Mouse (Mus musculus) C2C12 (cell line): ENCODE measurements at regions not wholly inside any gene's neighbourhood (a gene's known extent, or its start where the extent isn't known, plus 50 kb on each side); places are given as distances from the start of the nearest gene placed in this dataset.
"Not testable (repeated sequence)": the region's sequence is repeated elsewhere in the genome, so short reads cannot be mapped to it uniquely, and the experiment has no call there.

ENCODE experiments used
- H3K27me3 ChIP-seq: one replicate; pipeline ENCODE4 v1.6.1; 2011; ENCODE audit not compliant: control insufficient read depth, insufficient read depth, insufficient read length
- H3K36me3 ChIP-seq: one replicate; pipeline ENCODE4 v1.6.1; 2011; ENCODE audit not compliant: control insufficient read depth, insufficient read depth
- H3K4me3 ChIP-seq: one replicate; pipeline ENCODE4 v1.5.1; 2011; ENCODE audit warnings: mild to moderate bottlenecking, control low read depth; ENCODE audit not compliant: poor library complexity, insufficient read depth, severe bottlenecking
- H3K79me2 ChIP-seq: one replicate; pipeline ENCODE4 v1.6.1; 2011; ENCODE audit not compliant: control insufficient read depth, insufficient read depth
- H3K79me3 ChIP-seq: one replicate; pipeline ENCODE4 v1.6.1; 2011; ENCODE audit warnings: low read depth, control low read depth
- H3ac ChIP-seq: one replicate; pipeline ENCODE3; 2011; ENCODE audit warnings: low read depth; ENCODE audit not compliant: control insufficient read depth, insufficient read length
- CEBPB ChIP-seq: IDR thresholded peaks from one replicate; pipeline ENCODE4 v1.6.1; 2011; ENCODE audit warnings: low read depth, mild to moderate bottlenecking, control low read depth, moderate library complexity
- CTCF ChIP-seq: IDR thresholded peaks from one replicate; pipeline ENCODE4 v1.5.1; 2011; ENCODE audit not compliant: control insufficient read depth, insufficient read depth, insufficient read length
- FOSL1 ChIP-seq: IDR thresholded peaks from one replicate; pipeline ENCODE4 v1.8.0; 2011; ENCODE audit warnings: mild to moderate bottlenecking, low read length; ENCODE audit not compliant: poor library complexity, insufficient read depth, severe bottlenecking
- MAX ChIP-seq: IDR thresholded peaks from one replicate; pipeline ENCODE4 v1.6.1; 2011; ENCODE audit warnings: mild to moderate bottlenecking, control low read depth
- MYOD1 ChIP-seq: IDR thresholded peaks from one replicate; pipeline ENCODE4 v1.6.1; 2011; ENCODE audit warnings: low read depth; ENCODE audit not compliant: control insufficient read depth, insufficient read length
- MYOG ChIP-seq: IDR thresholded peaks from one replicate; pipeline ENCODE4 v1.6.1; 2011; ENCODE audit not compliant: control insufficient read depth, insufficient read length; ENCODE audit errors: extremely low read depth
- USF1 ChIP-seq: IDR thresholded peaks from one replicate; pipeline ENCODE4 v1.6.1; 2011; ENCODE audit warnings: low read depth, mild to moderate bottlenecking, control low read depth, moderate library complexity

DNA sequence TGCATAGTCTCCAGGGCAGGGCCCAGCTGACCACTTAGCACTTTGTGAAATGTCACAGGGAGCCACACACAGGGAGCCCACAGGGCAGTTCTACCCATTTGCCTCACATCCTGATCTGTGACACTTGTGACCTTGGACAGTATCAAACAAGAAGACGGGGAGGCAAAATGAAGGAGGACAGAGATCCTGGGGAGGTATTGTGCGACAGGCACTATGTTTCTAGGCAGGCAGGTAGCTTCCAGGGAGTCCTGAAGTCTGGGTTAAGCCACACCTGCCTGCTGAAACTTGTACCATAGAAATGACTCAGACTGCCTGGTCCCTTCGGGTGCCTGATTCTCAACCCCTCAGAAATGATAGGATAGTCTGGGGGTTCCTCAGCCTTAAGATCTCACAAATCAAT, 127.8 kb downstream of the Tcp10c start:
- H3K27me3 ChIP-seq, result no peaks in the 10 kb centered on the region
- TF ChIP-seq MAX, result no peak
- TF ChIP-seq FOSL1, result no peak
- TF ChIP-seq USF1, result no peak
- TF ChIP-seq CEBPB, result no peak

GRCm38 (mm10) chr17:13487291-13488215, 133.2 kb downstream of the Tcp10c start:
- Histone ChIP-seq H3K36me3 (no peaks in the 10 kb centered on the region), H3K79me3 (no peaks in the 10 kb centered on the region), H3ac (no peak overlapping the region), H3K4me3 (no peak overlapping the region), H3K79me2 (no peaks in the 10 kb centered on the region), H3K27me3 (no peaks in the 10 kb centered on the region)
- TF ChIP-seq MYOG (no peak), MAX (no peak), MYOD1 (no peak), FOSL1 (no peak), CTCF (no peak), CEBPB (no peak), USF1 (no peak)

More for the DNA sequence above, 127.8 kb downstream of the Tcp10c start:
- H3K79me3 ChIP-seq, result no peaks in the 10 kb centered on the region
- no peaks in the 10 kb centered on the region for H3K79me2 ChIP-seq
- H3ac ChIP-seq, result no peak overlapping the region
- no peak overlapping the region for H3K4me3 ChIP-seq
- H3K36me3 ChIP-seq, result no peaks in the 10 kb centered on the region

DNA sequence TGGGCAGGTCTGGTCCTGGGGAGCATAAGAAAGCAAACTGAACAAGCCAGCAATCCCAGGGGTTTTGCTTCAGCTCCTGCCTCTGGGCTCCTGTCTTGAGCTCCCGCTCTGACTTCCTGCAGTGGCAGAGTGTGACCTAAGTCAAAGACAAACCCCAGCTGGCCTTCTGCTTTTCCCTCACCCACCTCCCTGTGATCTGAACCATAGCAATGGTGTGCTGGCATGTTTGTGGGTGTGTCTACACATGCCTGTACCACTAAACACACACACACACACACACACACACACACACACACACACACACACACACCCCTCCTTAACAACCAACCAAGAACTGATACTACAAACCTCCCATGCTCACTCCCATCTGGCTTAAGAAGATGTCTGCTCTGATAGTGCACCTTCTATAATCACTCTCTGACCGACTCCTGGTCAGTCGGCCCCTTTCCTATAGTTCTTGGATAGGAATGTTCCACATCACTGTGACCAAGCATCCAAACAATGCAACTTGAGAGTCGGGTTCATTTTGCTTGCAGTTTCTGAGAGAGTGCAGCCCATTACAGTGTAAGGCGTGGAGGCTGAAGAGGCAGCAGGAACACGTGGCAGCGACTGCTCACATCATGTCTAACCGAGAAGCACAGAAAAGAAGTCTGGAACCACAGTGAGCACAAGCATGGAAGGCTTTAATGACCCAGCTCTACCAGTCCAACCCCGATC, 134.4 kb downstream of the Tcp10c start:
- Histone ChIP-seq H3K79me2 (no peaks in the 10 kb centered on the region), H3K27me3 (no peaks in the 10 kb centered on the region), H3K4me3 (no peak overlapping the region), H3K36me3 (no peaks in the 10 kb centered on the region), H3ac (no peak overlapping the region), H3K79me3 (no peaks in the 10 kb centered on the region)
- TF ChIP-seq MAX, result no peak

DNA sequence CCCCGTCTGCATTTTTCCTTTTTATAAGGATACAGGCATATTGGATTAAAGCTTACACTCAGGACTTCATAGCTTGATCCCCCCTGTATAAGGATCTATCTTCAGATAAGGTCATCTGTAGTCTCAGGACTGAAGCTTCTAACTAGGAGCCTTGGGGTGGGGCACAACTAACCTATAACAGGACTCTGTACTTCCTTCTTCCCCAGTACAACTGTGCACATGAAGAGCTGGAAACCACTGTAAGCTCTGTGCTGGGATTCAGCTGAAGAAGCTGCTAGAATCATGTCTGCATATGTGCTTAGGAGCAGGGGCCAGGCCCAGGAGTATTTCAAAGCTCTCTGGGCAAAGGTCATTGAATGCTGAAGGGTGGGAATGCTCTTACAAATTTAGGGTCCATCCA, 137.9 kb downstream of the Tcp10c start:
- H3ac ChIP-seq, H3K27me3 ChIP-seq, H3K79me2 ChIP-seq, H3K36me3 ChIP-seq, H3K4me3 ChIP-seq, H3K79me3 ChIP-seq: not testable (repeated sequence)

DNA sequence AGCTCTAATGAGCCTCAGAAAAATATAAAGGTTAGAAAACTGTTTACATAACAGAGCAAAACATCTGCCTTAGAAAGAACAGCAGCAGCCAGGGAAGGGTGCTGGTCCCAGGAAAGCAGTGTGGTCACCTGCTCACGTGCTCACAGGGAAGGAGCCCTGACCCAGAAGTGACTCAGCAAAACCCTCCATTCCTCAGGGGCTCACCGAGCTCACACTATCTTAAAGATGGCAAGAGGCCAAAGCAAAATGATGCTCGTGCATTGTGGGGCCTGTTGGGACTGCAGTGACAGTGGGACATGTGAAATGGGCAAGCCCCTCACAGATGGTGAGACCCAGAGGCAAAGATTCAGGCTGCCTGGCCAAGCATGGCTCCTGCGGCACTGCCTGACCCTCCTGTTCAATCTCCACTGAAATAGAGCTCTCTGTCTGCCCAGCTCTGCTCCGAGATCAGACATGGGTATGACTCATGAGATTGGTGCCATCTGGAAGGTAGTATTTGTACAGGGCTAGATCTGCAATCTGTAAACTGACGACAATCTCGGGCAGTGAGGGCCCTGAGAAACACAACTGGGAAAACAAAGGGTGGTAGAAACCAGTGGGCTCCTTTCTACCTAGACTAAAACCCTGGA, 138.4 kb downstream of the Tcp10c start:
- not testable (repeated sequence) for H3K79me2 ChIP-seq, H3ac ChIP-seq
- peak; percentile 83 for TF ChIP-seq USF1

DNA sequence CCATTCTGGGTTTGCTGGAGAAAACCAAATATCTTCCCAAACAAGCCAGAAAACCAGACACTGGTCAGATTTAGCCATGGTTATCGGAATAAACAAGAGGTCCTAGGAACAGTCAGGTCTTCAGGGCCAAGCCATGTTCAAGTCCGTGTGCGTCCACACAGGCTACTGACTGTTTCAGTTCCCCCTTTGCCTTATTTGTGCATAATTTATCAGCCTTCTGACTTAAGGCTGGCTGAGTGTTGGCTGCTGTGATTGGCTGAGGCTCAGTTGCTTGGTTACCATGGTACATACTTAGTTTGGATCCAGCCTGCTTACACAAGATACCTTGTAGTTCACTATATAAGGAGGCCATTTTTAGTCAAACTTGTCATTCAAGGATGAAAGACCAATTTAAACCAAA, 139.5 kb downstream of the Tcp10c start:
- H3ac ChIP-seq, H3K79me3 ChIP-seq, H3K36me3 ChIP-seq, H3K27me3 ChIP-seq, H3K79me2 ChIP-seq, H3K4me3 ChIP-seq: not testable (repeated sequence)

More for the DNA sequence above, 138.4 kb downstream of the Tcp10c start:
- H3K27me3 ChIP-seq, H3K4me3 ChIP-seq, H3K36me3 ChIP-seq, H3K79me3 ChIP-seq: not testable (repeated sequence)

GRCm38 (mm10) chr17:13494475-13494874, 140.1 kb downstream of the Tcp10c start:
- not testable (repeated sequence) for H3K4me3 ChIP-seq, H3K36me3 ChIP-seq, H3K27me3 ChIP-seq, H3ac ChIP-seq, H3K79me3 ChIP-seq, H3K79me2 ChIP-seq

GRCm38 (mm10) chr17:13504365-13504764, 150.0 kb downstream of the Tcp10c start:
- not testable (repeated sequence) for H3ac ChIP-seq, H3K79me2 ChIP-seq, H3K79me3 ChIP-seq, H3K36me3 ChIP-seq, H3K4me3 ChIP-seq, H3K27me3 ChIP-seq

- H3K79me2 ChIP-seq, H3K79me3 ChIP-seq, H3K36me3 ChIP-seq, H3ac ChIP-seq, H3K27me3 ChIP-seq, H3K4me3 ChIP-seq: not testable (repeated sequence)
Measured at GRCm38 (mm10) chr17:13504827-13505268, 150.5 kb downstream of the Tcp10c start.
